Mouse (Mus musculus): ENCODE results near the gene Gm16442.
"Not testable (repeated sequence)": the region's sequence is repeated elsewhere in the genome, so short reads cannot be mapped to it uniquely, and the experiment has no call there.

The Gm16442 gene

GRCm38 (mm10) chr7:20122479-20122878 lies at the start of gene Gm16442:
TSS of gene Gm16442 (minus strand) at chr7:20122579.
- DNase-seq (ENCODE audit: low spot score in 2 of 2) = not testable (repeated sequence)

- DNase-seq (ENCODE audit: low spot score in 2 of 2) = not testable (repeated sequence)
Observed at GRCm38 (mm10) chr7:20168277-20168676, 45.9 kb upstream of the Gm16442 start, which contains the start of gene Vmn1r94. TSS of gene Vmn1r94 (minus strand) at chr7:20168377.

- not testable (repeated sequence) for DNase-seq (ENCODE audit: low spot score in 2 of 2)
Observed at GRCm38 (mm10) chr7:20138988-20139387, 16.6 kb upstream of the Gm16442 start, which contains the start of gene Vmn1r93. TSS of gene Vmn1r93 (minus strand) at chr7:20139088.

GRCm38 (mm10) chr7:20099380-20099779 lies 23.0 kb downstream of the Gm16442 start, which contains the start of gene Vmn1r91:
TSS of gene Vmn1r91 (plus strand) at chr7:20099680.
- DNase-seq (ENCODE audit: low spot score in 2 of 2) = not testable (repeated sequence)

GRCm38 (mm10) chr7:20078118-20078517 lies 44.3 kb downstream of the Gm16442 start:
- not testable (repeated sequence) for DNase-seq (ENCODE audit: low spot score in 2 of 2)
